Mouse (Mus musculus): ENCODE data around the gene Mlana.

The Mlana gene

GRCm38 (mm10) chr19:29676479-29677193 is 21.0 kb upstream of the Mlana start:
- no peak for DNase-seq

GRCm38 (mm10) chr19:29678181-29678778 is 19.3 kb upstream of the Mlana start:
- DNase-seq, result no peak

- no peak for DNase-seq
Observed at GRCm38 (mm10) chr19:29680182-29681152, 17.2 kb upstream of the Mlana start.

GRCm38 (mm10) chr19:29683844-29684540 is 13.6 kb upstream of the Mlana start:
- peak; percentile 88 for DNase-seq

GRCm38 (mm10) chr19:29695071-29695470 is 2.6 kb upstream of the Mlana start:
- no peak for DNase-seq

- no peak for DNase-seq
Observed at GRCm38 (mm10) chr19:29696309-29696708, 1.3 kb upstream of the Mlana start.

GRCm38 (mm10) chr19:29696840-29697239 is 784 bp upstream of the Mlana start:
- DNase-seq, result no peak

- DNase-seq, result no peak
Observed at GRCm38 (mm10) chr19:29701707-29702106, 4.1 kb downstream of the Mlana start.

- DNase-seq, result no peak
Observed at GRCm38 (mm10) chr19:29704436-29704835, 6.8 kb downstream of the Mlana start.

GRCm38 (mm10) chr19:29707314-29707898 is 9.8 kb downstream of the Mlana start:
- DNase-seq, result no peak

GRCm38 (mm10) chr19:29708003-29708402 is 10.4 kb downstream of the Mlana start:
- DNase-seq, result no peak

GRCm38 (mm10) chr19:29708461-29708860 is 10.8 kb downstream of the Mlana start:
- no peak for DNase-seq

- DNase-seq, result no peak
Observed at GRCm38 (mm10) chr19:29709461-29709860, 11.8 kb downstream of the Mlana start.

- no peak for DNase-seq
Observed at GRCm38 (mm10) chr19:29713451-29713850, 15.8 kb downstream of the Mlana start.

GRCm38 (mm10) chr19:29717854-29718253 is 20.2 kb downstream of the Mlana start:
- DNase-seq, result no peak

- DNase-seq, result no peak
Observed at GRCm38 (mm10) chr19:29718476-29718875, 20.9 kb downstream of the Mlana start.

- no peak for DNase-seq
Observed at GRCm38 (mm10) chr19:29735421-29735820, 37.8 kb downstream of the Mlana start.

- DNase-seq, result peak; percentile 37
Observed at GRCm38 (mm10) chr19:29739608-29740007, 42.0 kb downstream of the Mlana start.

GRCm38 (mm10) chr19:29740661-29741060 is 43.0 kb downstream of the Mlana start:
- peak; percentile 65 for DNase-seq

- DNase-seq, result peak; percentile 66
Observed at GRCm38 (mm10) chr19:29743531-29743930, 45.9 kb downstream of the Mlana start.

- DNase-seq, result no peak
Observed at GRCm38 (mm10) chr19:29750994-29751393, 53.4 kb downstream of the Mlana start.

- no peak for DNase-seq
Observed at GRCm38 (mm10) chr19:29753939-29754338, 56.3 kb downstream of the Mlana start.

Data from kidney, adult 9 months (tissue).